Mouse (Mus musculus) stomach, postnatal 0 days (tissue): ENCODE data around the gene Pcca. TPM values are rescaled to one million over a fixed set of nuclear protein-coding genes. Genes with fewer than 3 reads are reported as not detected.

Experiments used
- ATAC-seq: fragments of 200-750 bp; cut with Nextera tagmentation; 2 replicates; pipeline ENCODE4 v1.8.0; 2017; ENCODE audit not compliant: low FRiP score, low TSS enrichment
- DNase-seq: peaks from one replicate; pipeline ENCODE4 v3.0.0-alpha.2; 2016; ENCODE audit warnings: low spot score
- H3K27ac ChIP-seq: fragments of 300-500 bp; sonication (generic); replicated peaks from 2 replicates; pipeline ENCODE4 v1.5.1; 2014; ENCODE audit warnings: mild to moderate bottlenecking, control low read depth
- H3K27me3 ChIP-seq: fragments of 300-500 bp; sonication (generic); 2 replicates; pipeline ENCODE4 v1.6.1; 2014; ENCODE audit warnings: low read length; ENCODE audit not compliant: control insufficient read depth, insufficient read depth
- H3K36me3 ChIP-seq: fragments of 300-500 bp; sonication (generic); 2 replicates; pipeline ENCODE4 v1.6.1; 2014; ENCODE audit warnings: low read length, mixed read lengths; ENCODE audit not compliant: control insufficient read depth, insufficient read depth
- H3K4me1 ChIP-seq: fragments of 300-500 bp; sonication (generic); replicated peaks from 2 replicates; pipeline ENCODE4 v1.6.1; 2014; ENCODE audit warnings: antibody characterized with exemption; ENCODE audit not compliant: control insufficient read depth, insufficient read depth
- H3K4me2 ChIP-seq: fragments of 300-500 bp; sonication (generic); replicated peaks from 2 replicates; pipeline ENCODE4 v1.6.1; 2014; ENCODE audit warnings: low read depth, mild to moderate bottlenecking, control low read depth, moderate library complexity
- H3K4me3 ChIP-seq: fragments of 300-500 bp; sonication (generic); 2 replicates; pipeline ENCODE4 v1.5.1; 2014; ENCODE audit warnings: low read depth, low read length, control low read depth
- H3K9ac ChIP-seq: fragments of 300-500 bp; sonication (generic); 2 replicates; pipeline ENCODE4 v1.6.1; 2014; ENCODE audit warnings: mild to moderate bottlenecking, low read length, control low read depth, mixed read lengths
- H3K9me3 ChIP-seq: fragments of 300-500 bp; sonication (generic); 2 replicates; pipeline ENCODE4 v1.6.1; 2016; ENCODE audit warnings: low read length; ENCODE audit not compliant: control insufficient read depth
- CTCF ChIP-seq: IDR thresholded peaks from 2 replicates; pipeline ENCODE4 v1.5.1; 2016; ENCODE audit warnings: antibody characterized with exemption, low read depth, mild to moderate bottlenecking, moderate library complexity
- EP300 ChIP-seq: optimal IDR thresholded peaks from 2 replicates; pipeline ENCODE3; 2016; ENCODE audit warnings: antibody characterized with exemption
- WGBS: fragments of 180-500 bp; shearing (Covaris S2); extraction: QIAGEN DNeasy Blood & Tissue Kit; methylation state at CpG from one replicate; pipeline ENCODE4 v1.1.7; 2014; 5-methylcytosine and 5-hydroxymethylcytosine counted together
- polyA plus RNA-seq: library from polyadenylated mRNA; unstranded; fragments of >200 nt; fragmentation: Nextera tagmentation; extraction: Ambion mirVana; gene quantifications from 2 replicates; pipeline ENCODE4 v1.2.1, GENCODE M21; 2015

The Pcca gene
- polyA plus RNA-seq, 1 experiment from 2014 or later: 8.2 TPM

DNA sequence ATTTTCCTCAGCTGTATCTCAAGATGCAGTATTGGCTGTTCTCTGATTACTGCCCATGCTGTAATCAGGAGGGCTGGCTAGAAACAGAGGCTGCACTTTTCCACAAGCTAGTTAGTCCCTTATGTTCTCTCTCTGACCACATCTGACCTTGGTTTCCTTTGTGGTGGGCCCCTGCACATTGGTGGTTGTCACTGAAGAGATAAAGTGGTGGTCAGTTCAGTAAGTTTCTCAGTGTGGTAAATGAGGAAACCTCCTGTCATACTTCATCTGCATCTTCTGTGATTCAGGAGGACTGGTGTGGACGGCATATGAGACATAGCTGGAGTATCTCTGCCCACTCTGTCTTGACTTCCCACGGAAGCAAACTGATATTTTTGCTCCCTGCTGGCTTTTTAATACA is 254.1 kb downstream of the Pcca start:
- no peak for TF ChIP-seq EP300
- TF ChIP-seq CTCF: no peak
- DNase-seq (no peak), ATAC-seq (no peak)
- 80% methylated on average over 2 of the region's 2 CpGs for WGBS
- Histone ChIP-seq H3K27ac (no peak overlapping the region), H3K4me3 (no peak overlapping the region), H3K9me3 (no peaks in the 10 kb centered on the region), H3K4me1 (no peaks in the 10 kb centered on the region), H3K27me3 (no peaks in the 10 kb centered on the region), H3K36me3 (no peaks in the 10 kb centered on the region), H3K9ac (no peak overlapping the region), H3K4me2 (no peak overlapping the region)

DNA sequence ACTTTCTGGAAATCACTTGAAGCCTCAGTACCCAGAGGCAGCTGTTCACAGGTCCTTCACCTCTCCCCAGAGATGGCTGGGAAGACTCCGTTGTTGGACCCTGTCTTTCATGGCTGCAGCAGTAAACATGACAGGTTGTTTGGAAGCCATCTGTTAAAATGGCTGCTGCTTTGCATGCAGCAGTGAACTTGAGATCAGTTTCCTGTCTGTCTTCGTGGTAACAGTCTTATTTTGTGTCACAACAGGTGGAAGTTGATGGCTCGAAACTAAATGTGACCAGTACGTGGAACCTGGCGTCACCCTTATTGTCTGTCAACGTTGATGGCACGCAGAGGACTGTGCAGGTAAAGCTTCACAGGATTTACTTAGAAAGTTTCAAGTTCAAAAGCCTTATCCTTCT is 256.0 kb downstream of the Pcca start:
- 78% methylated on average over 7 of the region's 7 CpGs for WGBS

DNA sequence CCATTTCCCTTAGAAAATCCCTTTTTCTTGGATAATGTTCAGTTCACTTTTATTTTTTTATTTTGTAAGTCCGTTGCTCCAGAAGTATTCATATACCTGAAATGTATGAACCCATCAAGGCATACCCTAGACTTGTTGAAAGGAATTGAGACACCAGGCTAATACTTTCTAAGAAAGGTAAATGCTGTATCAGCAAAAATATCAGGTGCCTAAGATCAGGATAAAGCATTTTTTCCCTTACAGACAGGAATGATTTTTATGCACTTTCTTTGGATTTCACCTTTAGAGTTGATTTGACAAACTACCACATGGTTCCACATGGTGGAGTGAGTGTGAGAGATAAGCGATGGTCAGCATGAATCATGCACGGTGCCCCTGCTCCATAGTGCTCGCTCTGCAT is 259.2 kb downstream of the Pcca start:
- H3K4me2 ChIP-seq: no peak overlapping the region
- no peak overlapping the region for H3K4me3 ChIP-seq
- 70% methylated on average over 4 of the region's 4 CpGs for WGBS
- no peak for ATAC-seq
- no peaks in the 10 kb centered on the region for H3K36me3 ChIP-seq
- DNase-seq: no peak
- TF ChIP-seq EP300 (no peak), CTCF (no peak)
- H3K9me3 ChIP-seq: no peaks in the 10 kb centered on the region
- no peak overlapping the region for H3K9ac ChIP-seq
- H3K4me1 ChIP-seq: no peaks in the 10 kb centered on the region
- no peak overlapping the region for H3K27ac ChIP-seq
- H3K27me3 ChIP-seq: no peaks in the 10 kb centered on the region

More for the DNA sequence above, 256.0 kb downstream of the Pcca start:
- no peaks in the 10 kb centered on the region for H3K27me3 ChIP-seq
- no peaks in the 10 kb centered on the region for H3K9me3 ChIP-seq
- H3K4me2 ChIP-seq: no peak overlapping the region
- H3K27ac ChIP-seq: no peak overlapping the region
- no peak overlapping the region for H3K4me3 ChIP-seq
- H3K4me1 ChIP-seq: no peaks in the 10 kb centered on the region
- ATAC-seq: no peak
- no peak overlapping the region for H3K9ac ChIP-seq
- TF ChIP-seq CTCF: no peak
- TF ChIP-seq EP300: no peak
- no peak for DNase-seq
- H3K36me3 ChIP-seq: no peaks in the 10 kb centered on the region

DNA sequence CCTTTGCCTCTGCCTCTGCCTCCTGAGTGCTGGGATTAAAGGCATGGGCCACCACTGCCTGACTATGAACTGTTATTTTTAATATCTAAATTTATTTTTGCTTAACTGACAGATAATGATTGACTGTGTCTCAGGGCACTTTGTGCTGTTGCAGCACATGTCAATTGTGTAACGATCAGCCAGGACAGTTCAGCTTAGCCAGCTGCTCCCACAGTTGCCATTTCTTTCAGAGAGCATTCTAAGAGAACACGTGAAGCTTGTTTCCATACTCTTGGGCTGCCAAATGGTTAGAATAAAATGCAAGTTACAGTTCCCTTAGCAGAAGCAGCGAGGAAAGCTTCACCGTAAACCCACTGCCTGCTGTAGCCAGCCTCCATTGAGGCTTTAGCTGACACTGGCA is 266.2 kb downstream of the Pcca start:
- 78% methylated on average over 4 of the region's 4 CpGs for WGBS
- Histone ChIP-seq H3K36me3 (no peaks in the 10 kb centered on the region), H3K27me3 (no peaks in the 10 kb centered on the region), H3K4me3 (no peak overlapping the region), H3K27ac (no peak overlapping the region), H3K4me1 (no peaks in the 10 kb centered on the region), H3K9me3 (no peaks in the 10 kb centered on the region), H3K9ac (no peak overlapping the region), H3K4me2 (no peak overlapping the region)
- no peak for TF ChIP-seq EP300
- TF ChIP-seq CTCF: no peak
- ATAC-seq (no peak), DNase-seq (no peak)

DNA sequence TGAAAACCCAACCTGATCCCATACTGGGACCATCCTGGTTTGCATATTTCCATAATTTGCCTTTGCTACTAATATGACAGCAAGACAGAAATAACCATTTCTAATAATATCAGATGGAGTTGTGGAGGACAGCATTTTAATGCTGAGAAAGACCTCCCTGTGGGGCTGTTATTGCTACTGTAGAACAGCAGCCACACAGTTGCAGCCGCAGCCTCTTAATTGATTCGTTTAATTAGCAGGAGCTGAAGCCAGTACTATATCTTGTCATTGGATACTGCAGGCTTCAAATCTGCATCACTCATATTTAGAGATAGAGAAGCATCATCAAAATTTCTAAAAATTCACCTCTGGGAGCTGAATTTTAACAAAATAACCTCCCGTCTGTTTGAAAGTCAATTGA is 286.9 kb downstream of the Pcca start:
- no peaks in the 10 kb centered on the region for H3K9me3 ChIP-seq
- TF ChIP-seq CTCF: no peak
- no peak for TF ChIP-seq EP300
- H3K4me1 ChIP-seq: no peaks in the 10 kb centered on the region
- no peak overlapping the region for H3K27ac ChIP-seq
- H3K36me3 ChIP-seq: no peaks in the 10 kb centered on the region
- H3K9ac ChIP-seq: no peak overlapping the region
- H3K27me3 ChIP-seq: no peaks in the 10 kb centered on the region
- WGBS: 93% methylated on average over 3 of the region's 3 CpGs
- ATAC-seq: no peak
- H3K4me2 ChIP-seq: no peak overlapping the region
- DNase-seq: no peak
- no peak overlapping the region for H3K4me3 ChIP-seq

DNA sequence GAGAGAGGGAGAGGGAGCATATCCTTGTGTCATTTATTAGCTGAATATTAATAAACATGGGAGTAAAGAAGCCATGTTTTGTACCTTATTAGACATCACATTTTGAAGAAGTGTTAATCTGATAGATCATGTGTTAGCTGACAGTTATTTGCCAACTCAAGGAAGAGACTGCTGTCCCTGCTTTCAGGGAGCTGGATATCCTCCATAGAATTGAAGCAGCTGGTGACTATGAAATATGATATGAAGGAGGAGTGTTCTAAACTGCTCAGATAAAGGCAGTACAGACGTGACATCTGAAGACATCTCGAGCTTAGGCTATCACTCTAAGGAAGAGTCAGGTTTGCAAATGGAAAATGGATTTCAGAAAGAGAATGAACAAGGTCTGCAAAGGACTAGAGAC is 289.7 kb downstream of the Pcca start:
- TF ChIP-seq CTCF (no peak), EP300 (no peak)
- no peak for DNase-seq
- no peak overlapping the region for H3K4me2 ChIP-seq
- no peaks in the 10 kb centered on the region for H3K9me3 ChIP-seq
- no peak for ATAC-seq
- H3K36me3 ChIP-seq: no peaks in the 10 kb centered on the region
- no peaks in the 10 kb centered on the region for H3K27me3 ChIP-seq
- no peaks in the 10 kb centered on the region for H3K4me1 ChIP-seq
- H3K27ac ChIP-seq: no peak overlapping the region
- no peak overlapping the region for H3K9ac ChIP-seq
- WGBS: 53% methylated on average over 2 of the region's 2 CpGs
- no peak overlapping the region for H3K4me3 ChIP-seq
